Mouse (Mus musculus) lung, embryonic 14.5 days (tissue): ENCODE measurements around the gene Klf7. TPM values are rescaled to one million over a fixed set of nuclear protein-coding genes. Genes with fewer than 3 reads are reported as not detected.

ENCODE experiments used
- ATAC-seq: fragments of 200-750 bp; cut with Nextera tagmentation; 2 replicates; pipeline ENCODE4 v1.8.0; 2017; ENCODE audit warnings: mild to moderate bottlenecking, moderate TSS enrichment, moderate library complexity; ENCODE audit not compliant: insufficient read depth
- DNase-seq: peaks from one replicate; pipeline ENCODE4 v3.0.0-alpha.2; 2015
- H3K27ac ChIP-seq: fragments of 300-500 bp; sonication (generic); 2 replicates; pipeline ENCODE4 v1.5.1; 2014; ENCODE audit warnings: low read depth, mild to moderate bottlenecking, moderate library complexity
- H3K27me3 ChIP-seq: fragments of 300-500 bp; sonication (generic); 2 replicates; pipeline ENCODE4 v1.6.1; 2014; ENCODE audit warnings: low read length, control low read depth; ENCODE audit not compliant: insufficient read depth
- H3K36me3 ChIP-seq: fragments of 300-500 bp; sonication (generic); 2 replicates; pipeline ENCODE4 v1.6.1; 2014; ENCODE audit warnings: control low read depth; ENCODE audit not compliant: insufficient read depth
- H3K4me1 ChIP-seq: fragments of 300-500 bp; sonication (generic); 2 replicates; pipeline ENCODE4 v1.6.1; 2014; ENCODE audit warnings: antibody characterized with exemption, control low read depth; ENCODE audit not compliant: insufficient read depth
- H3K4me2 ChIP-seq: fragments of 300-500 bp; sonication (generic); 2 replicates; pipeline ENCODE4 v1.6.1; 2014; ENCODE audit warnings: mild to moderate bottlenecking
- H3K4me3 ChIP-seq: fragments of 300-500 bp; sonication (generic); 2 replicates; pipeline ENCODE4 v1.5.1; 2014; ENCODE audit warnings: low read depth, low read length
- H3K9ac ChIP-seq: fragments of 300-500 bp; sonication (generic); 2 replicates; pipeline ENCODE4 v1.6.1; 2014
- H3K9me3 ChIP-seq: fragments of 300-500 bp; sonication (generic); 2 replicates; pipeline ENCODE4 v1.6.1; 2016; ENCODE audit warnings: low read depth, low read length, control low read depth
- CTCF ChIP-seq: IDR thresholded peaks from 2 replicates; pipeline ENCODE4 v1.5.1; 2016; ENCODE audit warnings: antibody characterized with exemption, low read depth
- WGBS: fragments of 180-500 bp; shearing (Covaris S2); extraction: QIAGEN DNeasy Blood & Tissue Kit; methylation state at CpG from one replicate; pipeline ENCODE4 v1.1.7; 2014; 5-methylcytosine and 5-hydroxymethylcytosine counted together
- polyA plus RNA-seq: library from polyadenylated mRNA; unstranded; fragments of >200 nt; fragmentation: Nextera tagmentation; extraction: Ambion mirVana; gene quantifications from 2 replicates; pipeline ENCODE4 v1.2.1, GENCODE M21; 2014

Klf7 gene
- polyA plus RNA-seq, 1 experiment from 2014 or later, result 17.7 TPM

DNA sequence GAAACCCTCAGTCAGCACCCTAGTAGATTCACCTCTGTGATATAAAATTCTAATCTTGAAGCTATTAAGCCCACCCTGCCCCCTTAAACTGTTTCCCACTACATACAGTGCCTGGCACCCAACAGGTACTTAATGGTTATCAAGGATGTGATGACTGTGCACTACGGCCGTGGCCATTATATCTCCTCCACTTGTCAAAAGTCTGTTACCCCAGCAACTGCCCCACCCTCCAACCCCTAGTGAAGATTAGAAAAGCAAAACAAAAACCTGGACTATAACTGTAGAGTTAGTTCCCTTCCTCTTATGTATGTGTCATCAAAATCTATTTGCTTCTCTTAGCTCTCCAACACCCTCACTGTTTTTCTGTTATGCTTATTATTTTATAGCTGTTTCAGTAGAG, 40.9 kb downstream of the Klf7 start:
- 0 out of 2 replicates have a peak, but pooled peaks cover 2% of the 10 kb centered on the region for H3K4me1 ChIP-seq
- H3K9ac ChIP-seq, result no peak overlapping the region
- WGBS, result 51% methylated on average over 2 of the region's 2 CpGs

DNA sequence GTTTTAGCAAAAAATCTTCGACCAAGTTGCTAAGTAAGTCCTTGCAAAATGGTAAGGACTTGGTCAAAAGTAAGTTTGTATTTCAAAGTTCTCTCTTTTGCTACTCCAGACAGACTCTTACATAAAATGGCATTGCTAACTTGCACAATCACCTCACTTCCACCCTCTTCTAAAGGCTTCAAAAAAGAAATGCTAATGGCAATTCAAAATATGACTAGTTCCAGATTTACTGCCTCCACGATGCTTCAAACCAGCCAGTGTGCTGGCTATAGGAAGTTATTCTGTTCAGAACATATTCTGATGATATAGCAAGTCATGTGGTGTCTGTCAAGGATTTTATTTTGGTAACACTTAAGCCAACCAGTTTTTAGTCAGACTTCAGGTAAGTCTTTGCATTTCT, 41.8 kb downstream of the Klf7 start:
- H3K4me2 ChIP-seq, result no peak overlapping the region
- H3K9ac ChIP-seq, result no peak overlapping the region
- 85% methylated on average over 2 of the region's 2 CpGs for WGBS
- peaks cover 27% of the 10 kb centered on the region; the same call in 1 of the 2 replicates for H3K36me3 ChIP-seq
- H3K4me1 ChIP-seq, result no peaks in the 10 kb centered on the region
- H3K9me3 ChIP-seq, result no peaks in the 10 kb centered on the region
- no peak overlapping the region for H3K27ac ChIP-seq
- H3K4me3 ChIP-seq, result no peak overlapping the region
- TF ChIP-seq CTCF, result no peak
- no peak for ATAC-seq
- H3K27me3 ChIP-seq, result no peaks in the 10 kb centered on the region
- DNase-seq, result no peak

More for the DNA sequence above, 40.9 kb downstream of the Klf7 start:
- H3K4me3 ChIP-seq, result no peak overlapping the region
- no peak for DNase-seq
- no peak for ATAC-seq
- no peaks in the 10 kb centered on the region for H3K27me3 ChIP-seq
- peaks cover 26% of the 10 kb centered on the region; the same call in 1 of the 2 replicates for H3K36me3 ChIP-seq
- no peak overlapping the region for H3K4me2 ChIP-seq
- no peaks in the 10 kb centered on the region for H3K9me3 ChIP-seq
- H3K27ac ChIP-seq, result no peak overlapping the region
- no peak for TF ChIP-seq CTCF

DNA sequence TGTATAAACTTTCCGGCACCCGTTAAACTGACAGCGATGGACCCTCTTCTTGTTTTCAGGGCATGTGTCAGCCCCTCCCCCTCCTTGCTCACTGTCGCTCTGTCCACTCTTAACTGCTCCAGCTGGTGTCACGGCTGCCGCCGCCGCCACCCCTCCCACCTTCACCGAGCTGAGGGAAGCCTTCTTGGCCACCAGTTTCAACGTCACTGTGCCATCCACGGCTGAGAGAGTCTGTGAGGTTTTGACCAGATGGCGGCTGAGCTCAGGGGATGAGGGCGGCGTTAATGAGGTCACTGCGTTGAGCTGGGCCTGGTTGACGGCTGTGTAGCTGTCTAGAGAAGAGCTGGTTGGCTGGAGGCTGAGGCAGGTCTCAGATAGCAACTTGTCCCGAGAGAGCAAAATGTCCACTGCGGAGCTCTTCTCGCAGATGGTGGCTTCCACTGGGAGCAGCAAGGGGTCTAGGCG, 43.3 kb downstream of the Klf7 start:
- Histone ChIP-seq H3K9ac (no peak overlapping the region), H3K4me2 (no peak overlapping the region), H3K4me1 (no peaks in the 10 kb centered on the region), H3K27me3 (no peaks in the 10 kb centered on the region), H3K36me3 (peaks cover 32% of the 10 kb centered on the region; the same call in 1 of the 2 replicates), H3K27ac (no peak overlapping the region), H3K9me3 (no peaks in the 10 kb centered on the region), H3K4me3 (no peak overlapping the region)
- no peak for ATAC-seq
- 70% methylated on average over 20 of the region's 20 CpGs for WGBS
- no peak for DNase-seq
- TF ChIP-seq CTCF, result no peak

DNA sequence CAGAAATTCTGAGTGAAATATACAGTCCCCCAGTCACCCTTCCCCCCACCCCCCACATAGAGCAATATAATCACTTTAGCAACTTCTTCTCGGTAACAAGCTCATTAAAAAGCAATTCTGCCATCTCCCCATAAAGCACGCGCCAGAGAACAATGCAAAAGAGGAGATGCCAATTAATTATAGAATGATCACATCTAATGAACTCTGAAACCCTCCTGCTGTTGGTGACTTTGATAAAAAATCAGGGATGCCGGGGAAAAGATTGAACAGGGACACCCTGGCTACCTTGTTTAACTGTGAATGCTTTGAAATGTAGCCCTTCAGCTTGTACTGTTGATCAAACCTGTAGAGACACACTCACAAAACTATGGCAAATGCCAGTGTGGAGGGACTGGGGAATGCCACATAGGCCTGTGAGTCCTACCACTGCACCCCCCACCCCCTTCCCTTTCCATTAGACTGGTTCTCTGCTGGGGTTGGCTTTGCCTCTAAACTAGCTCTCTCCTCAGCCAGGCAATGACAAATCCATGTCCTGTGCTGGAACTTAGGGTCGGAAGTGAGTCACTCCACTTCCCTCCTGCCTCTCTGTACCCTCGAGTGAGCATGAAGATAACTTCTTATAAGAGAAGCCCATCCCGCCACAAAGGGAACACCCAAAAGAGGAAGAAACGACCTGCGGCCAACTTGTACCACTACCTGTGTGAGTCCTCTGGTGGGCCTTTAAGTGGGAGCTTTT, 43.9 kb downstream of the Klf7 start:
- no peaks in the 10 kb centered on the region for H3K27me3 ChIP-seq
- H3K36me3 ChIP-seq, result peaks cover 32% of the 10 kb centered on the region; the same call in 1 of the 2 replicates
- 74% methylated on average over 9 of the region's 9 CpGs for WGBS
- H3K9ac ChIP-seq, result no peak overlapping the region
- no peak overlapping the region for H3K27ac ChIP-seq
- no peaks in the 10 kb centered on the region for H3K9me3 ChIP-seq
- no peaks in the 10 kb centered on the region for H3K4me1 ChIP-seq
- TF ChIP-seq CTCF, result no peak
- ATAC-seq (no peak), DNase-seq (peak; percentile 11)
- H3K4me3 ChIP-seq, result no peak overlapping the region
- no peak overlapping the region for H3K4me2 ChIP-seq

DNA sequence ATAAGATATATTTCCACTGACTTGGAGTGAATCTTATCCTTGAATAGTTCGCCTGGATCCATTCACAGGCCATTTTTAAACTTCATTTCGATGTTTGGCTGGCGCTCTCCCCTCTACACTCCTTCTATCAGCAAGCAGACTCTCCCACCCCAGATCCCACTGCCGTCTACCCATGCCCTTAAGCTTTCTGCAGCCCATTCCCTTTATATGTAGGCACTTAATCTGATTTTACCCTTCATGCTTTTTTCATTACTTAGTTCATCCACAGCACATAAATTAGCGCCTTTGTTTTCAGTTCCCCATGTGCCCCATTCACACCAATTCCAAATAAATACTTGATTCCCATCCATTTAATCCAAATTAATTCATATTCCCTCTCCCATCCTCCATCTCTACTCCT, 48.0 kb downstream of the Klf7 start:
- ATAC-seq (no peak), DNase-seq (no peak)
- 0 out of 2 replicates have a peak, but pooled peaks cover 4% of the 10 kb centered on the region for H3K4me1 ChIP-seq
- peaks cover 31% of the 10 kb centered on the region; the same call in 1 of the 2 replicates for H3K36me3 ChIP-seq
- no peak overlapping the region for H3K9ac ChIP-seq
- no peak overlapping the region for H3K4me3 ChIP-seq
- H3K27me3 ChIP-seq, result no peaks in the 10 kb centered on the region
- H3K9me3 ChIP-seq, result no peaks in the 10 kb centered on the region
- no peak for TF ChIP-seq CTCF
- 91% methylated on average over 5 of the region's 5 CpGs for WGBS
- no peak overlapping the region for H3K27ac ChIP-seq
- no peak overlapping the region for H3K4me2 ChIP-seq

DNA sequence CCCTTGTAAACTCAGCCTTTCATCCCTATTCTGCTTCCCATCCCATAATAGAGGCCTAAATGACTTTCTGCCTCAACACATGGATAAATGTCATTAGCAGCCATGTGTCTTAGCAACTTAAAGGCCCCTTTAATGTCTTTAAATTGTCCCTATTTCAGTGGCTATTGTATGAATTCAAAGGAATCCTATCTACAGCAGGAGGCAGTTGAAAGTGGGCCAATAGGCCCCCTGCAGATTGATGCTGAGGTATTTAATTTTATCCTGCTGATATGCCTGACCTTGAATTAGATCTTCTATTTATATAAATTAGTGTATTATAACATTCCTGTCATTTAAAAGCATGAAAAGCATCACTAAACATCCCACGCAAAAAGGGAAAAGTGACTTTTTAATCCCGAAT, 51.1 kb downstream of the Klf7 start:
- no peak overlapping the region for H3K4me3 ChIP-seq
- H3K4me1 ChIP-seq, result 0 out of 2 replicates have a peak, but pooled peaks cover 4% of the 10 kb centered on the region
- H3K27ac ChIP-seq, result no peak overlapping the region
- no peaks in the 10 kb centered on the region for H3K9me3 ChIP-seq
- no peak overlapping the region for H3K4me2 ChIP-seq
- H3K9ac ChIP-seq, result no peak overlapping the region
- ATAC-seq, result no peak
- no peak for DNase-seq
- no peak for TF ChIP-seq CTCF
- H3K36me3 ChIP-seq, result 0 out of 2 replicates have a peak, but pooled peaks cover 5% of the 10 kb centered on the region
- H3K27me3 ChIP-seq, result no peaks in the 10 kb centered on the region
- 90% methylated on average over 2 of the region's 2 CpGs for WGBS

DNA sequence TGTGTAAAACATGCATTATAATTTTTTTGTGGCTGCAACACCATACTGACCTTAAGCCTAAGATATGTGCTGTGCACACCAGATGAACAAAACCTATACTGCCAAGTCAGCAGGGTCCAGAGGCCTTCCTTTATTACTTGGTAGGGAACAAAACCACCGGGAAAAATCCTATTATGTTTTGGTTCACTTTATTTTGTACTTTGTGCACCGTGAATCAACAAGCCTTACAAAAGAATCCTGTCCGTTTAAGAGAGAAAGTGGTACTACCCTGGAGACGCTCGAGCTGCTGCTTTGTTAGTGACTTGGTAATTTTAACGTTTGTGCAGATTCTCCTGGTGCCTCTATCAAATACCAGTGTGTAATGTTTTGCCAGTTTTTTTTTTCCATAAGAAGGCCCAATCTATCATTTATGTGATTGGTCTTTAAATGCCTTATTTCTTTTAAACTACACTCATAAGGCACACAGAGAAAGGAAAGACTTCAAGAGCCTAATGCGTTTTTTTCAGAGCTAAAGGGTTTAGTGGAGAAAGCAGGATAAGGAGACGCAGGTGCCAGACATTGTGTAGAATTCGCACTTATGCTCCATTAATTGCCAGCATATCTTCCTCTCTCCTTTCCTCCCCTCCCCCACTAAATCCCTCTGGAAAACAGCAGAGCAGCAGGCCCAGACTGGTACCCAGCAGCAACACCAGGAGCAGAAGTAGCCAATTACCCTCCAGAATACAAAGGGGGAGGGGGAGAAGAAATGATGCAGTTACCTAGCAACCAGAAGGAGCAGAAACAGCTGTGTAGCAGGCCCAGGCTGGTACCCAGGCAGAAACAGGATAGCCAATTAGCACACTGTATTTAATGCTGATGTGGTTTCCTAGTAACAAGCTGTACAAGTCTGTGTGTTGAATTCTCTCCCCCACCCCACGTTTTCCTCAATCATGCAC, 55.5 kb downstream of the Klf7 start:
- Histone ChIP-seq H3K27ac (no peak overlapping the region), H3K4me1 (no peaks in the 10 kb centered on the region), H3K9me3 (no peaks in the 10 kb centered on the region), H3K4me2 (no peak overlapping the region), H3K27me3 (no peaks in the 10 kb centered on the region), H3K9ac (no peak overlapping the region), H3K4me3 (no peak overlapping the region), H3K36me3 (no peaks in the 10 kb centered on the region)
- no peak for TF ChIP-seq CTCF
- DNase-seq, result no peak
- no peak for ATAC-seq
- 65% methylated on average over 10 of the region's 10 CpGs for WGBS
